Mouse (Mus musculus) bone marrow, adult 2 months (tissue): ENCODE results near the gene Lif. TPM values are rescaled to one million over a fixed set of nuclear protein-coding genes. Genes with fewer than 3 reads are reported as not detected.

Experiments used
- H3K27ac ChIP-seq: fragments of 200-500 bp; 2 replicates; pipeline ENCODE4 v1.5.1; 2012; ENCODE audit warnings: low read depth, mild to moderate bottlenecking, control low read depth, inconsistent platforms, low read length; ENCODE audit not compliant: control insufficient read depth, poor library complexity, insufficient read depth
- H3K4me1 ChIP-seq: fragments of 200-500 bp; 2 replicates; pipeline ENCODE4 v1.6.1; 2011; ENCODE audit warnings: low read length; ENCODE audit not compliant: control insufficient read depth, insufficient read depth
- H3K4me3 ChIP-seq: fragments of 200-500 bp; replicated peaks from 2 replicates; pipeline ENCODE3; 2011; ENCODE audit warnings: mild to moderate bottlenecking, low read depth, low read length, control low read depth; ENCODE audit not compliant: control insufficient read depth
- CTCF ChIP-seq: fragments of 200-500 bp; IDR thresholded peaks from 2 replicates; pipeline ENCODE4 v1.5.1; 2011; ENCODE audit warnings: low read length, control low read depth; ENCODE audit not compliant: control insufficient read depth, insufficient read depth
- POLR2A ChIP-seq: fragments of 200-500 bp; IDR thresholded peaks from 2 replicates; pipeline ENCODE4 v1.6.1; 2011; ENCODE audit warnings: low read depth, mild to moderate bottlenecking, control low read depth, low read length, borderline replicate concordance; ENCODE audit not compliant: control insufficient read depth
- WGBS: fragments of 180-500 bp; shearing (Covaris S2); methylation state at CpG from one replicate; pipeline ENCODE4 v1.1.7; 2018; 5-methylcytosine and 5-hydroxymethylcytosine counted together
- polyA plus RNA-seq: library from polyadenylated mRNA; stranded (reverse); fragments of >200 nt; gene quantifications from 2 replicates; pipeline ENCODE4 v1.2.4, GENCODE M21; 2011; ENCODE audit warnings: low replicate concordance; ENCODE audit not compliant: missing spikeins, insufficient read depth, insufficient read length

The Lif gene
- polyA plus RNA-seq, 1 experiment, result 0.70 TPM

GRCm38 (mm10) chr11:4312180-4312579 is 54.8 kb downstream of the Lif start:
- WGBS, result 76% methylated on average over 4 of the region's 4 CpGs
- H3K27ac ChIP-seq, result no peak overlapping the region
- TF ChIP-seq POLR2A (no peak), CTCF (no peak)
- H3K4me3 ChIP-seq, result no peak overlapping the region
- H3K4me1 ChIP-seq, result no peaks in the 10 kb centered on the region

DNA sequence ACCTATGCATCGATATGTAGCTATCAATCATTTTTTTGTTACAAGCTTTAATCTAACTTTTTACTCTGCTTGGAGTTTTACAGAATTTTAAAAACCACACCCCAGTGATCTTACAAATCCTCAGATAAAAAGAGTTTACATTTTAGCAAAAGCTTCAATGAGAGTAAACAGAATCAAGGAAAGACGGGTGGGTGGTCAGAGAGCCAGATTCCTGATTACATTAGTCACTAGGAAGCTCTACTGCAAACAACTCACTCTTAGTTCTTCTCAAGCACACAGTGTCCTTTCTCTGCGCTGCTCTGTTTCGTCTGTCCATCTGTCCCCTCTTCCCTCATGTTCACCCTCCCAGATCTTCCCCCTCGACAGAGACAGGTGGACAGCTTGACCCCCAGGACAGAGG is 59.9 kb downstream of the Lif start:
- Histone ChIP-seq H3K4me3 (no peak overlapping the region), H3K4me1 (no peaks in the 10 kb centered on the region), H3K27ac (no peak overlapping the region)
- TF ChIP-seq CTCF, result no peak
- no peak for TF ChIP-seq POLR2A
- WGBS, result 80% methylated on average over 5 of the region's 5 CpGs

DNA sequence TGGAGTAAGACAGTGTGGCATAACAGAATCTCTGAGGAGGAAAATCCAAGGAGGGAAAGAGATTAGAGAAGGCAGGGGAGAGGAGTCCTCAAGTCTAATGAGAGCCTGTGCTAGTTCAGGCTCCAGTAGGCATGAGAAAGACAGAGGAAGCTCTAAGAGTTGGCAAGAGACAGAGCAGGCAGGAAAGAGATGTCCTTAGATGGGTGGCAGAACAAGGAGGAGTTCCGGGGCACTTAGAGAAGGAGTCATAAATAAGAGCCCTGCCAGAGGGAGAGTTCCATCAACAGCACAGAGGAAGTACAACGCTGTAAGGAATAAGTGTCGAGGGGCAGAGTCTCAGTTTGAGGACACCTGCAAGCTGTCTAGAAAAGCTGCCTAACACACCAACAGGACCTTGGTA is 60.7 kb downstream of the Lif start:
- no peaks in the 10 kb centered on the region for H3K4me1 ChIP-seq
- WGBS, result 18% methylated on average over 3 of the region's 3 CpGs
- no peak overlapping the region for H3K27ac ChIP-seq
- no peak for TF ChIP-seq CTCF
- TF ChIP-seq POLR2A, result no peak
- H3K4me3 ChIP-seq, result no peak overlapping the region

DNA sequence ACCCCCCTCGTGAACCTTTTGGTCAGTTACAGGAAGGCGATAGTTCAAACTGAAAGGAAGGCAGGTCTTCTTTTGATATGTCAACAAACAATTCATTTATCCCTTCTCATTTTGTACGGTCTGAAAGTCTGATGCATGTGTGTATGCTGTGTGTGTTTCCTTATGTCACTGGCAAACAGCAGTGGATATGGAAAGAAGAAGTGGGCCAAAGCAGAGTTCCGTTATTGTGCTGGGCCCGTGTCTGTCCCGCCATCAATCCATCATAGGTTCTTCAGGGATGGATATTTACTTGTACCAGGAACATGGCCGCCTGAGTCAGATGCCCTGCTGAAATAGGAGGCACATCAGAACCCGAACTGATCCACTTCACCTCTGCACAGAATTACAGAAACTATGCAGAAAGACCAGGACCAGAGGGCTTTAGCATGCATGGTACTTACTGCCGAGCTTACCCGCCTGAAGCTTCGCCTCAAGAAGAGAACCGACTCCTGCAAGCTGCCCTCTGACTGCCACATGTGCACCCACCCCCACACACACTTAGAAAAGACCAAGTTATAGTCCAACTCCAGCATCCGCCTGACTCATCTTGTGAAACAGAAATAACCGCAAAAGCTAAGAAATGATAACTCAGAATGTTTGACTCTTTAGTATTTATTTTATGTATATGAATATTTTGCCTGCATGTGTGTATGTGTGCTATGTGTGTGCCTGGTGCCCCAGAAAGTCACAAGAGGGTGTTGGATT is 62.0 kb downstream of the Lif start:
- Histone ChIP-seq H3K4me1 (no peaks in the 10 kb centered on the region), H3K4me3 (no peak overlapping the region), H3K27ac (no peak overlapping the region)
- TF ChIP-seq CTCF (no peak), POLR2A (no peak)
- 74% methylated on average over 14 of the region's 14 CpGs for WGBS

DNA sequence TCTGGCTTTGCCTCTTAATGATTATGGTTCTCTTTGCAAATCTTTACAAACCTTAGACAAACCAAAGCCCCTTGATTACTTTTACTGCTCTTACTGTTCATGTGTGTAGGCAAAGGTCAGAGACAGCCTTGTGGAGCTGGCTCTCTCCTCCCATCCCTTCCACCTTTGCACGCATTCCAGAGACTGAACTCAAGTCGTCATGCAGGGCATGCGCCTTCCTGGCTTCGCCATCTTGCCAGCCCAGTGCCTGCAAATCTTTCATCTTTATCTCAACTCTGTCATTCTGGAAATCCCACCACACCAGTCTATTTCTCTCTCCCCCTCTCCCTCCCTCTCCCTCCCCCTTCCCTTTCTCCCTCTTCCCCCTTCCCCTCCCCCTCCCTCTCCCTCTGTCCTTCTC is 63.5 kb downstream of the Lif start:
- WGBS, result 82% methylated on average over 4 of the region's 4 CpGs
- TF ChIP-seq CTCF (no peak), POLR2A (no peak)
- H3K4me3 ChIP-seq, result no peak overlapping the region
- H3K27ac ChIP-seq, result no peak overlapping the region
- H3K4me1 ChIP-seq, result no peaks in the 10 kb centered on the region

Other genes with a start within 250 kb of the Lif start
- 0.47 TPM in 1 of 2 replicates, not detected in the other for gene Sec14l4, start 226.1 kb upstream of the Lif start, polyA plus RNA-seq
- not detected in 2 replicates for gene Sec14l3, start 192.7 kb upstream of the Lif start, polyA plus RNA-seq
- gene Mtfp1, start 162.1 kb upstream of the Lif start, polyA plus RNA-seq, result 9.0 and 10.3 TPM in 2 replicates
- 15.4 and 20.3 TPM in 2 replicates for gene Sec14l2, start 134.1 kb upstream of the Lif start, polyA plus RNA-seq
- 8.5 and 10.5 TPM in 2 replicates for gene Rnf215, start 122.4 kb upstream of the Lif start, polyA plus RNA-seq
- gene Ccdc157, start 97.3 kb upstream of the Lif start, polyA plus RNA-seq, result 5.0 and 5.9 TPM in 2 replicates
- 26.7 and 39.7 TPM in 2 replicates for gene Sf3a1, start 97.2 kb upstream of the Lif start, polyA plus RNA-seq
- gene Tbc1d10a, start 70.8 kb upstream of the Lif start, polyA plus RNA-seq, result 5.2 and 13.5 TPM in 2 replicates
- 2.6 TPM in 1 of 2 replicates, not detected in the other for gene Castor1, start 39.3 kb upstream of the Lif start, polyA plus RNA-seq
- gene Osm, start 21.1 kb upstream of the Lif start, polyA plus RNA-seq, result 2.2 and 5.1 TPM in 2 replicates
- not detected in 2 replicates for gene Hormad2, start 183.5 kb downstream of the Lif start, polyA plus RNA-seq